Mouse (Mus musculus) kidney, embryonic 14.5 days (tissue): ENCODE measurements around the gene Dus2. TPM values are rescaled to one million over a fixed set of nuclear protein-coding genes. Genes with fewer than 3 reads are reported as not detected.
"Not testable (repeated sequence)": the region's sequence is repeated elsewhere in the genome, so short reads cannot be mapped to it uniquely, and the experiment has no call there.

Experiments used
- ATAC-seq: fragments of 200-750 bp; cut with Nextera tagmentation; 2 replicates; pipeline ENCODE4 v1.8.0; 2017; ENCODE audit warnings: moderate number of reproducible peaks, mild to moderate bottlenecking, moderate TSS enrichment, moderate library complexity; ENCODE audit not compliant: low FRiP score, low TSS enrichment
- H3K27ac ChIP-seq: fragments of 300-500 bp; sonication (generic); 2 replicates; pipeline ENCODE4 v1.5.1; 2014; ENCODE audit warnings: low read depth, mild to moderate bottlenecking, low read length, moderate library complexity, mixed read lengths
- H3K27me3 ChIP-seq: fragments of 300-500 bp; sonication (generic); 2 replicates; pipeline ENCODE4 v1.6.1; 2014; ENCODE audit warnings: mild to moderate bottlenecking, low read length; ENCODE audit not compliant: control insufficient read depth, insufficient read depth
- H3K36me3 ChIP-seq: fragments of 300-500 bp; sonication (generic); 2 replicates; pipeline ENCODE4 v1.6.1; 2014; ENCODE audit warnings: low read length, mixed read lengths; ENCODE audit not compliant: control insufficient read depth, insufficient read depth
- H3K4me1 ChIP-seq: fragments of 300-500 bp; sonication (generic); 2 replicates; pipeline ENCODE4 v1.6.1; 2014; ENCODE audit warnings: low read length, mixed read lengths; ENCODE audit not compliant: control insufficient read depth, insufficient read depth
- H3K4me2 ChIP-seq: fragments of 300-500 bp; sonication (generic); replicated peaks from 2 replicates; pipeline ENCODE4 v1.6.1; 2014; ENCODE audit warnings: low read depth, mild to moderate bottlenecking, low read length
- H3K4me3 ChIP-seq: fragments of 300-500 bp; sonication (generic); 2 replicates; pipeline ENCODE4 v1.5.1; 2014; ENCODE audit warnings: mild to moderate bottlenecking, low read length
- H3K9ac ChIP-seq: fragments of 300-500 bp; sonication (generic); 2 replicates; pipeline ENCODE4 v1.6.1; 2014; ENCODE audit warnings: low read depth, mild to moderate bottlenecking, low read length, moderate library complexity
- H3K9me3 ChIP-seq: fragments of 300-500 bp; sonication (generic); 2 replicates; pipeline ENCODE4 v1.6.1; 2016; ENCODE audit warnings: low read length; ENCODE audit not compliant: control insufficient read depth
- WGBS: fragments of 180-500 bp; shearing (Covaris S2); extraction: QIAGEN DNeasy Blood & Tissue Kit; methylation state at CpG from one replicate; pipeline ENCODE4 v1.1.7; 2014; 5-methylcytosine and 5-hydroxymethylcytosine counted together
- polyA plus RNA-seq: library from polyadenylated mRNA; unstranded; fragments of >200 nt; fragmentation: Nextera tagmentation; extraction: Ambion mirVana; gene quantifications from 2 replicates; pipeline ENCODE4 v1.2.1, GENCODE M21; 2014

Gene Dus2
- polyA plus RNA-seq, 1 experiment from 2014 or later, result 19.9 TPM

DNA sequence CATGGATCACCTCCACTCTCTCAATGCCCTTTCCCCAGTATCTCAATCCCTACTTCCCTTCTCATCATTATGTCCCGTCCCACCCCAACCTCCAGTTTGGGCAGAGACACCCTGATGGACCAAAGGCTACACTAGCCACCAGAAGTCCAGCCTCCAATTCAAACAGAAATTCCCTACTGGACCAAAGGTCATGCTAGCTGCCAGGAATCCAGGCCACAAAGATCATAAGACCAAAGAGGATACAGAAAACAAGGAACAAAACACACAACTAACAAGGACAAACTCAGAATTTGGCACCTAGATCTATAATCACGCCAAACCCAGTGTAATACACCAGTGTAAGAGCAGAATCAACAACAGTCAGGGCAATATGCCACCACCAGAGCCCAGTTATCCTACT lies 7.8 kb downstream of the Dus2 start:
- Histone ChIP-seq H3K27me3 (no peaks in the 10 kb centered on the region), H3K36me3 (no peaks in the 10 kb centered on the region), H3K4me1 (no peaks in the 10 kb centered on the region), H3K9me3 (no peaks in the 10 kb centered on the region), H3K27ac (no peak overlapping the region), H3K4me3 (no peak overlapping the region), H3K9ac (no peak overlapping the region), H3K4me2 (no peak overlapping the region)
- WGBS, result 79% methylated on average over 2 of the region's 2 CpGs
- no peak for ATAC-seq

DNA sequence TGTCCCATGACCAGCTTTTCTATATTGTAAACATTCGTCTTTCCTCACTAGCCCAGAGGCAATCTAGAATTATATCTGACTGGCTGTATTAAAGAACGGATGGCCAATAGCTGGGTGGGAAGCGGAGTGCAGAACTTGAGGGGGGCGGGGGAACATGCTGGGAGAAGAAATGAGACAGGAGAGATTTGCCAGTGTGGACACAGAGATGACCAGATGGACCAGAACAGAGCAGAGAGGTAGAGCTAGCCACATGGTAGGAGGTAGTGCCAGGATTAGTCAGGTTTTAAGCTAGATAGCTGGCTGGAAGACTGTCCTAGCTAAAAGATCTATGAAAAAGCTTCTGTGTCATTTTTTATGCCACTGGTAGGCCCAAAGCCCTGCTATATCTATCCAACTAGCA lies 10.8 kb downstream of the Dus2 start:
- no peak overlapping the region for H3K9ac ChIP-seq
- H3K9me3 ChIP-seq, result no peaks in the 10 kb centered on the region
- no peak for ATAC-seq
- no peaks in the 10 kb centered on the region for H3K27me3 ChIP-seq
- H3K27ac ChIP-seq, result no peak overlapping the region
- no peaks in the 10 kb centered on the region for H3K4me1 ChIP-seq
- no peaks in the 10 kb centered on the region for H3K36me3 ChIP-seq
- no peak overlapping the region for H3K4me2 ChIP-seq
- WGBS, result 84% methylated on average over 4 of the region's 4 CpGs
- H3K4me3 ChIP-seq, result no peak overlapping the region

DNA sequence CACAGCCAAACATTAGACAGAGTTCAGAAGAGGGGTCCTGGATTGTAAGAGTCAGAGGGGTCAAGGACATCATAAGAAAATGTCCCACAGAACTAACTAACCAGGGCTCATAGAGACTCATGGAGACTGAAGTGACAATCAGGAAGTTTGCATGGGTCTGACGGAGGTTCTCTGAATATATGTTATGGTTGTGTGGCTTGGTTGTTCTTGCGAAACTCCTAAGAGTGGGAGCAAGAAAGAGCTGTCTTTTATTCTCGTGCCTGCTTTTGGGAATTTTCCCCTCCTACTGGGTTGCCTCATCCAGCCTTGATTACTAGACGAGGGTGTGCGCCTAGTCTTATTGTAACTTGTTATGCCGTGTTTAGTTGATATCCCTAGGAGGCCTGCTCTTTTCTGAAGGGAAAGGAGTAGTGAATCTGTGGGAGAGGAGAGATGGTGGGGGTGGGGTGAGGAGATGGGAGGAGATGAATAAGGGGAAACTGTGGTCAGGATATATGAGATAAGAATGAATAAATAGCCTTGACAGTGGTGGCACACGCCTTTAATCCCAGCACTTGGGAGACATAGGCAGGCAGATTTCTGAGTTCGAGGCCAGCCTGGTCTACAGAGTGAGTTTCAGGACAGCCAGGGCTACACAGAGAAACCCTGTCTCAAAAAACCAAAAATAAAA lies 13.5 kb downstream of the Dus2 start:
- Histone ChIP-seq H3K4me1 (no peaks in the 10 kb centered on the region), H3K9ac (no peak overlapping the region), H3K36me3 (no peaks in the 10 kb centered on the region; the same call in 1 of the 2 replicates), H3K27ac (no peak overlapping the region), H3K4me2 (no peak overlapping the region), H3K4me3 (no peak overlapping the region), H3K27me3 (no peaks in the 10 kb centered on the region), H3K9me3 (no peaks in the 10 kb centered on the region)
- 79% methylated on average over 8 of the region's 8 CpGs for WGBS
- no peak for ATAC-seq

DNA sequence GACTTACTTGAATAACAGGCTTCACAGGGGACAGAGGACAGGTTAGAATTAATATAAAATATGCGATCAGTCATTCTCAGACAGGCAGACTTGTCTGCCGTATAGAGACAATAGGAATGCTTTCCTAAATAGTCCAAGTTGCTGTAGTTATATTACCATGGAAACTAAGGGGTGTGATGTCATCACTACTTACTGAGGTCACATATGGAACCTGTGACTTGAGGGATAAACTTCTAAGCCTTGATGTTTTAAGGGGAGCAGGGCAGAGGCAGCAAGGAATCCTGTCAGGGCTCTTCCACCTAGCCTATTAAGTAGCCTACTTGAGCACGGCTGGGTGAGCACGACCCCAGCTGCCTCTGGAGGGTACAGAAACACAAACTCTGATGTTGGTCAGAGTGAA lies 14.7 kb downstream of the Dus2 start, which contains the start of gene Dpep2nb:
Gene Dpep2nb (minus strand): TSS at position 101 of the 400 bp plus-strand sequence.
- Histone ChIP-seq H3K4me2 (no peak within 1 kb of the TSS), H3K4me1 (peaks cover 8% of the 10 kb centered on the region), H3K27me3 (no peaks in the 10 kb centered on the region), H3K4me3 (no peak within 1 kb of the TSS), H3K36me3 (no peaks in the 10 kb centered on the region; the same call in 1 of the 2 replicates), H3K9me3 (no peaks in the 10 kb centered on the region), H3K27ac (no peak within 1 kb of the TSS), H3K9ac (no peak within 1 kb of the TSS)
- ATAC-seq, result no peak
- 77% methylated on average over 4 of the region's 4 CpGs for WGBS

DNA sequence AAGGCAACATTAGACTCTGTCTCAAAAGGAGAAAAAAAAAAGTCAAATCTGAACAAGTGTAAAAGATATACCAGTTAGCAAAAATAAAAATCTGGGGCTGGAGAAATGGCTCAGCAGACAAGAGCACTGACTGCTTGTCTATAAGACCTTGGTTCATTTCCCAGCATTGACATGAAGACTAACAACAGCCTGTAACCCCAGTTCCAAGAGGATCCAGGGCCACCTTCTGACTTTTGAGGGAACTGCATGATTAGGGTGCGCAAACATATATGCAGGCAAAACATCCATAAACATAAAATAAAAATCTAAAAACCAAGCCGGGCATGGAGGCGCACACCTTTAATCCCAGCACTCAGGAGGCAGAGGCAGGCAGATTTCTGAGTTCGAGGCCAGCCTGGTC lies 15.3 kb downstream of the Dus2 start:
- peaks cover 8% of the 10 kb centered on the region for H3K4me1 ChIP-seq
- H3K27me3 ChIP-seq, result no peaks in the 10 kb centered on the region
- no peak overlapping the region for H3K9ac ChIP-seq
- no peak overlapping the region for H3K4me3 ChIP-seq
- WGBS, result 89% methylated on average over 4 of the region's 4 CpGs
- no peaks in the 10 kb centered on the region for H3K9me3 ChIP-seq
- H3K4me2 ChIP-seq, result no peak overlapping the region
- no peak for ATAC-seq
- H3K27ac ChIP-seq, result no peak overlapping the region
- H3K36me3 ChIP-seq, result no peaks in the 10 kb centered on the region; the same call in 1 of the 2 replicates

- no peak for ATAC-seq
- H3K36me3 ChIP-seq, result no peaks in the 10 kb centered on the region; the same call in 1 of the 2 replicates
- H3K4me1 ChIP-seq, result peaks cover 8% of the 10 kb centered on the region
- no peak overlapping the region for H3K9ac ChIP-seq
- no peak overlapping the region for H3K4me3 ChIP-seq
- no peak overlapping the region for H3K4me2 ChIP-seq
- no peaks in the 10 kb centered on the region for H3K9me3 ChIP-seq
- 84% methylated on average over 3 of the region's 3 CpGs for WGBS
- no peak overlapping the region for H3K27ac ChIP-seq
- no peaks in the 10 kb centered on the region for H3K27me3 ChIP-seq
Measured at GRCm38 (mm10) chr8:106007135-106007534, 16.0 kb downstream of the Dus2 start.

GRCm38 (mm10) chr8:106007891-106008290 lies 16.8 kb downstream of the Dus2 start:
- ATAC-seq, H3K9me3 ChIP-seq, H3K9ac ChIP-seq, H3K4me2 ChIP-seq, H3K4me3 ChIP-seq, H3K36me3 ChIP-seq, H3K4me1 ChIP-seq, H3K27me3 ChIP-seq, H3K27ac ChIP-seq: not testable (repeated sequence)
- 60% methylated on average over 3 of the region's 3 CpGs for WGBS

GRCm38 (mm10) chr8:106010748-106011642 lies 19.9 kb downstream of the Dus2 start:
- H3K4me3 ChIP-seq, result peak overlapping the region; percentile 92
- peak overlapping the region; percentile 77 for H3K4me2 ChIP-seq
- H3K4me1 ChIP-seq, result peaks cover 8% of the 10 kb centered on the region
- H3K27me3 ChIP-seq, result no peaks in the 10 kb centered on the region
- ATAC-seq, result peak; percentile 95
- H3K27ac ChIP-seq, result peak overlapping the region; percentile 43; the same call in 1 of the 2 replicates
- H3K36me3 ChIP-seq, result peaks cover 4% of the 10 kb centered on the region; the same call in 1 of the 2 replicates
- H3K9me3 ChIP-seq, result no peaks in the 10 kb centered on the region
- peak overlapping the region; percentile 86 for H3K9ac ChIP-seq
- 1% methylated on average over 74 of the region's 74 CpGs for WGBS

GRCm38 (mm10) chr8:106011643-106011986 lies 20.5 kb downstream of the Dus2 start, which contains the start of gene Ddx28:
Ddx28 (minus strand) TSS chr8:106011882.
- Histone ChIP-seq H3K27ac (peak within 1 kb of the TSS; percentile 43; the same call in 1 of the 2 replicates), H3K27me3 (no peaks in the 10 kb centered on the region), H3K9me3 (no peaks in the 10 kb centered on the region), H3K4me2 (peak within 1 kb of the TSS; percentile 77), H3K4me1 (peaks cover 8% of the 10 kb centered on the region), H3K9ac (peak within 1 kb of the TSS; percentile 86), H3K36me3 (peaks cover 6% of the 10 kb centered on the region; the same call in 1 of the 2 replicates), H3K4me3 (peak within 1 kb of the TSS; percentile 92)
- 1% methylated on average over 6 of the region's 6 CpGs for WGBS
- no peak for ATAC-seq
